Mouse (Mus musculus) spleen, postnatal 4 days (tissue): Measurements from ENCODE around the gene Retreg3.

Source experiments
- DNase-seq, 2 experiments: peaks; one replicate each; pipeline ENCODE4 v3.0.0; 2022; ENCODE audit warnings: low spot score in 2 of 2

Retreg3 gene

DNA sequence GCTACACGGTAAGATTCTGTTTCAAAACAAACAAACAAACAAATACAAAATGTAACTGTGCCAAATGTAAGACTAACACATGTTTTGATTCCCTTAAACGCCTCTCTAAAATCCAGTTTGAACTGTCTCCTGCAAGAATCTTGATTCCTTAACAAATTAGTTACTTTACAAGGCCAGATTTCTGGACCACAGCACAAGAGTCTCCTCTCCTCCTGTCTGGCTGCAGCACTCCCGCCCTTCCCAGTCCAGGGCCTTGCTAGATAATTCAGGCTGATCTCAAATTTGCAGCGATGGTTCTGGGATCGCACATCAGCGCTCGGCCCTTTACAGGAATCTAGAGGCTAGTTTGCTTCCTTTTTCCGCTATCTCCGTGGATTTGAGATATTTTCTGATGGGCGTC is 38.0 kb downstream of the Retreg3 start:
- DNase-seq, result peak in 1 of 2 experiments; percentile 56

DNA sequence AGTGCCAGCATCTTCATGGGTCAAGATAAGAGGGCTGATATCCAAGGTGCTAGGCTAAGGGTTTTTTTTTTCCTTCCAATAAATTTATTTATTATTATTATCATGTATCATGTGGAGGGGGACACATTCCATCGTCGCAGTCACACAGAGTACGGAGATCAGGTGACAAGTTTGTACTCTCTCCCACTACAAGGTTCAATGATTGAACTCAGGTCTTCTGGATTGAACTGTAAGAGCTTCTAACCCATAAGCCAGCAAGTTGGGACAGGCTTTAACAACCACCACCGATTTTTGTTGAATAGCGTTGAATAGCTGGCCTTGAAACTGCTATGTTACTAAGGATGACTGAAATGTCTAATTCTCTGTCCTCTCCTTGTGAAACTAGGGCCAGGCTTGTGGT is 39.3 kb downstream of the Retreg3 start:
- no peak for DNase-seq

DNA sequence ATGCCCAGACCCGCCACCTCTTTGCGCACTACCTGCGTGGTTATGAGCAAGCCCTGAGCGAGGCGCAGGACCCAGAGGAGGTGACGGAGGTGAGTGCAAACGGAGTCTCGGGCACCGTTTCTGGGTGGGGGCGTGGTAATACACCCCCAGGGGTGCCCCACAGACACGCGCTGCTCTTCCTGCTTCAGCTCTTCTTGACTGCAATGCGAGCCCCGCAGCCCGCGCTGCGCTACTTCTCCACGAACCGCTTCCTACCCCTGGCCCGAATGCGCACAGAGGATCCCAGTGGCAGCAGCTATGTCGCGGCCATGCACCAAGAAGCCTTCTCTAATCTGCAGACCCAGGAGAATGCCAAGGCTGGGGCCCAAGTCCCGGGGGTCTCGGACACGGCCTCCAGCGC is 39.9 kb downstream of the Retreg3 start:
- no peak for DNase-seq

DNA sequence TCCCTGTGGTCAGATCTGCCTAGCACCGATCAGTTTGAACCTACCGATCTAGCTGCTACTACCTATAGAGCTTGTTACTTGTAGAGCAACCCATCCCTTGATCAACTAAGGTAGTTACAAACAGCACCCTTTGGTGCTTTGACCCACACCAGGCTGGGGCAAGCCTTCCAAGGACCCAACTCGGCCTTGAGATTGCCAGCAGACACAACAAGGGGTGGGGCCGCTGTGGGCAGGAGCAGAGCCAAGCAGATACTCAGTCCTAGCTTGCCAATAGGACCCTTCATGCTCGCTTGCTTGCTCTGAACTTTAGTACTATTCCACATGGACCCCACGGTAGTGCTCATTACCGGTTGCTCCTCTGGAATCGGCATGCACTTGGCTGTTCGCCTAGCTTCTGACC is 41.6 kb downstream of the Retreg3 start, which contains the start of gene Hsd17b1:
Gene Hsd17b1 (plus strand): TSS at position 291 of the 400 bp plus-strand sequence.
- no peak for DNase-seq

DNA sequence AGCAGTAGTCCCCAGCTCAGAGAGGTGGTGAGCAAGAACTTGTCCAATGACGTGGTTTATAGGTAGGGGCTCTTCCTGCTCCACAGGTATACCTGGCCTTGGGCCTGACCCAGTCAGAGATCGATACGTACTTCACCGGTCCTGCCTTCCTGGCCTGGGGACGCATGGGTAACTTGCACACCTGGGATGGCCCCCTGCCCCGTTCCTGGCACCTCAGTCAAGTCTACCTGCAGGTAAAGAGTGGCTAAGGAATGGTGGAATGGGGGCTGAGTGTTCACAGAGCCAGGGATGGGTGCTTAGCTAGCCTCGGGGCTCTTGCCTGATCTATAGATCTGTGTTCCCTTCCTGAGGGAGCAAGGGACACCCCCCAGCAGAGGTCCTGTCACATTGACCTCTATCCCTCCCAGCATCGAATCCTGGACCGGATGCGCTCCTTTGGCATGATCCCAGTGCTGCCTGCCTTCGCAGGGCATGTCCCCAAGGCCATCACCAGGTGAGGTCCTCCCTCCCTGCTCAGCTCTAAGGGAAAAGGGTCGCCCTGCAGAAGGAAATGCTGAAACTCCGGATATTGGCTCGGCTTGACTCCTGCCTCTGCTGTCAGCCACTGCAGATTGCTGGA is 47.8 kb downstream of the Retreg3 start:
- DNase-seq, result no peak

DNA sequence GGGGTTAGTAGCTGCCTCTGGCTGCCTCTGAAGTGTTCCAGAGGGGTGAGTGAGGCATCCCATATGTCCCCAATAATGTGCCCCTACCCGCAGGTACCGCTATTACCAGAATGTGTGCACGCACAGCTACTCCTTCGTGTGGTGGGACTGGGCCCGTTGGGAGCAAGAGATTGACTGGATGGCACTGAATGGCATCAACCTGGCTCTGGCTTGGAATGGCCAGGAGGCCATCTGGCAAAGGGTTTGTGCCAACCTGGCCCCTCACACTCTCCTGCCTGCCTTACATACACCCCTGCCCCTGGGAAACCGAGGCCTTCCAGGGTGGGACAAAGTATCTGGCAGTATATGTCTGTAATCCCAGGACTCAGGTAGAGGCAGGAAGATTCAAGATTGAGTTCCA is 48.7 kb downstream of the Retreg3 start:
- no peak for DNase-seq

DNA sequence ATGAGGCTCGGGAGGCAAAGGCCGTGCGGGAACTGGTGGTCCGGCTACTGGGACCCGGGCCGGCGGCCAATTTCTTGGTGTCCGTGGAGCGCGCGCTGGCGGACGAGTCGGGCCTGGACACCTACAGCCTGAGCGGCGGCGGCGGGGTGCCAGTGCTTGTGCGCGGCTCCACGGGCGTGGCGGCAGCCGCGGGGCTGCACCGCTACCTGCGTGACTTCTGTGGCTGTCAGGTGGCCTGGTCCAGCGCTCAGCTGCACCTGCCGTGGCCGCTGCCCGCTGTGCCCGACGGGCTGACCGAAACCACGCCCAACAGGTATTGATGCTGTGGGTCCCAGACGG is 49.5 kb downstream of the Retreg3 start:
- no peak for DNase-seq

DNA sequence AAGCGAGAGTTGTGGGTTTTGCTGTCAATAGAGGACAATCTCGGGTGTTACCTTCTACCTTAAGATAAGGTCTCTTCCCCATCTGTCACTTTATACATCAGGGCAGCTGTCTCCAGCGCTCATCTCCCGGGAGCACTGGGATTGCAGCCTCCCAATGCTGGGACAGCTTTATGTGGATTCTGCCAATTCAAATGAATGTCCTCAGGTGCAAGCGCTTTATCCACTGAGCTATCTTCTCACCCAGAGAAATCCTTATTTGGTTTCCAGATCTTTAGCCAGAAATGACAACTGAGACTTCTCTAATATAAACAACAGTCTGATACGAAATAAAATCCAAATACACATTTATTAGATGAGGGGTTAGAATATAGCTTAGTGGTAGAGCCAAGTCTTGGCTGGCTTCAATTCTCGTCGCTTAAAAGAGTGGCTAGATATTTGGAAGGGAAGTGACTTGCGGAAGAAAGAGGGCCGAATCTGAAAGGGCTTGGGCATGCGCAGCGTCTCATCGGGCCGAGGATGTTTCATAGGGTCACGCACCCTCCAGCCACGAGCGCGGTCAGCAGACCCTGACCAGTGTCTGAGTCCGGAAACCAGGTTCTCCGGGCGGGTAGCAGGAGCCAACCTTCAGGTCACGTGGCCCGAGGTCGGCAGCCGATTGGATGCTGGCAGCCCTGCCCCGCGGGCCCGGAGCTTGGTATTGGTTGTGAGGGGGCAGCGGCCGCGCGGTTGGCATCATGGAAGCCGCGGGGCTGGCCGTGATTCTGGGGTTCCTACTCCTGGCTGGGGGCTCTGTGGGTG is 50.1 kb downstream of the Retreg3 start, which contains the start of gene Naglu:
Gene Naglu (plus strand): TSS at position 622 of the 798 bp plus-strand sequence.
- DNase-seq, result peak; percentile 94 to 97

DNA sequence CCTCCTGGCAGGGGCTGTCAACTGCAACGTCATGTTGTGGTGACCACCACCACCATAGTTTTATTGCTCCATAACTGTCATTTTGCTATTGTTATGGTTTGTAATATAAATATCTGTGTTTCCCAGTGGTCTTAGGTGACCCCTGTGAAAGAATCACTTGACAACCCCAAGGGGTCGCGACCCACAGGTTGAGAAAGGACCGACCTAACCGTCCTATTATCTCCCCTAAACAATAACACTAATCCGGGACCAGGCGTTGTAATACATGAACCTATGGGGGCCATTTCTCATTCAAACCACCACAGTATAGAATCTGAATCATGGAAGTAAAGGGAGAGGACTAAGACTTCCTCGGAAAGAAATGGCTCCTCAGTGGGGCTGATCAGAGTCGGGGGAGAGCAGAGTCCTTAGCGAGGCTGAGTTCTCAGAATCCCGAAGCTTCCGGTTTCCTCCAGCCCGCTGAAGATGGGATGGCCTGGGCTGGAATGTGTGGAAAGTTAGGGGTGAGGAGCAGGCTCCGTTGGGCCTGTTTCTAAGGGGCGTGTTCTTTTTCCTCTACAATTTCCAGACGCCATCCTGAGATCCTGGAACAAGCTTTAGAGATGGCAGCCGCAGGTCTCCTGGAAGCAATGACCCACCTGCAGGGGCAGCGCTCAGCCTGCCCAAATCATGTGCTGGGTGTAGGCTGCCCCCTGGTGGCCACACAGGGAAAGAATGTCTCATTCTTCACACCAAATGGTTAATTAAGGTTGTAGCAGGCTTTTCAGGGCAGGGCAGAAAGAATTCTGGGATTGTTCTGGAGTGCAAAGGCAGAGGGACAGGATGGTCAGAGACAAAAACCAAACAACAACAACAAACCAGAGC is 52.9 kb downstream of the Retreg3 start:
- DNase-seq, result peak; percentile 87 to 96

DNA sequence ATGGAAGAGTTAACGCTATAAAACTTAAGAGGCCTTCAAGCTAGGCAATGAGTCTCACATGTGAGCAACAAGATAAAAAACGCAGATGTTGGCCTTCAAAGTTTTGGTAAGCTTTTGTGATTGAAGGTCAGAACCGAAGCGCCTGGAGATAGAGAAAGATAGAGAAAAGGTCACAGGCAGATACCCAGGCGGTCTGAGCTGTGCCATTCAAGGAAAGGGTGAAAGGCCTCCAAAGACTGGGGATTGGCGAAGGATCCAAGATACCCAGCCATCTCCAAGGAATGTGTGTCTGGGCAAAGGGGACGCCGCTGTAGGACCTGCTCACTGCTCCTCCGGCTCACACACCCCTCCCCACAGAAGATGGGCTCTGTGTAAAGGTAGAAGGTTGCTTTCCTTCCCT is 54.7 kb downstream of the Retreg3 start:
- no peak for DNase-seq

DNA sequence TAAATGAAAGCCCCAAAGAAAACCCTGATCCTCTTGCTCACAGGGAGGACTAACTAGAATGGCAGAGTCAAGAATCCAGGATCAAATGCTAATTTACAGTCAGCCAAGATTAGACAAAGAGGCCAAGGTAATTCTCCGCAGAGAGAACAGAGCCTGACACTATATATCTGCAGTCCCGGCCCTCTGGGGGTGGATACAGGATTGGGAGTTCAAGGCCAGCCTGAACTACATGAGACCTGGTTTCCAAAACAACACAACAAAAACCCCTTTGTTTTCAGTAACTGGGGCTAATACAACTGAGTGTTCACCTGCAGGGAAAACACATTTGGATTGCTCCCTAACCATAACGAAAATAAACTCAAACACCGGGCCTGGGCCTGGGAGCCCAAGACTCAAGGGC is 55.2 kb downstream of the Retreg3 start:
- DNase-seq, result no peak

DNA sequence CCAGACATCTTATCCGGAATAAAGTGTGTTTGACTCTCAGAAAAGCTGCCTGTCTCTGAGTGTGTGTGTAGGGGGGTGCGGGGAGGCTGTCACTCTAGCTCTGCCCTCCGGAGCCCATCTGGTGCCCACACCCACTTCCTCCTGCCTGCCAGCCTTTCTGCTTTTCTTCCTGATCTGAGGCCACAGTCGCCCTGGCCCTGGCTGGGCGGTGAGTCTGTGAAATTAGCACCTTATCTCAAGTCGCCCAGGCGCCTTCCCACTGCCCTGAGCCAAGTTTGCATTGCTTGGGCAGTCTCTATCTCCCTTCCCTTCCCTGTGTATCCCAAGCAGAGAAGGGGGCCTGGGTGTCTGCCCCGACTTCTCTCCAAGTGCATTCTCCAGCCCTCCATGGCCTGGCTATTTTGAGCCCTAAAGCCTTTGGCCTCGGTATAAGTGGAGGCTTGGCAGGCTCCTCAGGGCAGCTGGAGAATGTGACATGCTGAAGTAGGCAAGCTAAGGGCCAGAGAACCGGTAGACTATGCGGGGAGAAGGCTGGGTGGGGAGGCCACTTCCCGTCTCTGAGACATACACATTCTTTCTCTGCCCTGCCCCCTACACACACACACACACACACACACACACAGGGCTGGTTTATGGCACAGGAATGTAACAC is 55.9 kb downstream of the Retreg3 start:
- peak; percentile 91 to 93 for DNase-seq

DNA sequence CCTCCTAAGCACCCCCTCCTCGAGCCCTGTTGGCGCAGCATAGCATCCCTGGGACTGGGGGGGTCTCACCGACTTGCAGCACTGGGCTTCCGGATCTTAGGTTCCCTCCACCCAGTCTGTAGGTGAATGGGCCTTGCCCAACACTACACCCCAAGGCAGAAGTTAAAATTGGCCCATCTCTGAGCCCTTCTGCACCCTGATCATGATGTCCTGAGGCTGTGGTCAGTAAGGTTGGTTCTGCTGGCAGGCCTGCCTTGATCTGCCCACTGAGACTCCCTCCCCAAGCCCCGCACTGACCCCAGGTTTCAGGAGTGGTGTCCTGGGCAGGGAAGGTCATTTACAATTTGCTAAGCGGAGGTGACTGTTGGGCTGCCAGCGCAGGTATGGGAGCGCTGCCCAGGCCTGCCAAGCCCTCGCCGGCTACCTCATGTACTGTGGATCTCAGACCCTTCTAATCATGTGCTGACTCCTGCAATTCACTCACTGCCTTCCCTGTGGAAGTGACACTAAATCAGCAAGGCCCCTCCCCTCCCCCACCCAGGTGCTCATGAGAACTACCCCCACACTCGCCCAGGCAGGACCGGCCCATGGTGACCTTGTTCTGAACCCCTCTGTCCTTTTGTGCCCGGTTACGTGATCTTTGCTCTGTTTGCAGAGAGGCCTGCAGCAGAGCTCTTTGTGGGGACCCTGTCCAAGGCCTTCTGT is 56.6 kb downstream of the Retreg3 start:
- DNase-seq, result no peak

DNA sequence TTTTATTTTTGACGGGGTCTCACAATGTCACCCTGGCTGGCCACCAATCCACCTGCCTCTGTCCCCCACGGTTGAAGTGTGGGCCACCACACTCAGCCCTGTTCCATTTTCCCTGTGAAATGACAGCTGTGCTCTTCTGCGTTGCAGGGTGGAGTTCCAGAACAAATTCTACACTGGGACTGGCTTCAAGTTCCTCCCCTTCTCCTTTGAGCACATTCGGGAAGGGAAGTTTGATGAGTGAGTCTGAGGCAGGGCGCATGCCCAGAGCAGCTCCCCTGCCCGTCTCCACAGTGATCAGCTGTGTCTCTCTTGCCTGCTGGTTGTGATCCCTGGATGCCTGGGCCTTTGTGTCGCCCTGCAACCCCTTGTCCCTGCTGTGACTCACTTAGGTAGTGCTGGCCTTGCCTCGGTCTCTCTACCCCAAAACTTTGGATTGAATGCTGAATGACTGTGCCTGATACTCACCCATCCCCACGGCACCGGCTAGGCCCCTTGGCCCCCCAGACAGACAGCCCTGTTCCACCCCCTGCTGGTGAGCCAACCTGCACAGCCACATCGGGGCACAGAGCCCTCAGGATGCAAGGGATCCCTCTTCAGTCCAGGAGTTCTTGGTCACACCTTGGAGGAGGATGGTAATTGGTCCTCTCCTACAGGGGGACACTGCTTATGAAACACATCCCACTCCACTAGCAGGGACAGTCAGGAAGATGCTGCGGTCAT is 57.4 kb downstream of the Retreg3 start:
- DNase-seq, result no peak

DNA sequence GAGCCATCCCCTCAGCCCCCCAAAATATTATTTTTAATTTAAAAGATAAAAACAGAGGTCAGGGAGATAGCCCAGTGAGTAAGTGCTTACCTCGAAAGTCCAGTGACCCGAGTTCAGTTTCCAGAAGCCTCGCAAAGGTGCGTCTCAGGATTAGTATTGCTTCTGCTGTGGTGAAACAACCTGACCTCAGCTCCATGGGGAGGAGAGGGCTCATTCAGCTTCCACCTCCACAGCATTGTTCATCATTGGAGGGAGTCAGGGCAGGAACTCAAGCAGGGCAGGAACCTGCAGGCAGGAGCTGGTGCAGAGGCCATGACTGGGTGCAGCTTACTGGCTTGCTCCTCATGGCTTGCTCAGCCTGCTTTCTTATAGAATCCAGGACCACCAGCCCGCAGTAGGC is 58.6 kb downstream of the Retreg3 start:
- no peak for DNase-seq

DNA sequence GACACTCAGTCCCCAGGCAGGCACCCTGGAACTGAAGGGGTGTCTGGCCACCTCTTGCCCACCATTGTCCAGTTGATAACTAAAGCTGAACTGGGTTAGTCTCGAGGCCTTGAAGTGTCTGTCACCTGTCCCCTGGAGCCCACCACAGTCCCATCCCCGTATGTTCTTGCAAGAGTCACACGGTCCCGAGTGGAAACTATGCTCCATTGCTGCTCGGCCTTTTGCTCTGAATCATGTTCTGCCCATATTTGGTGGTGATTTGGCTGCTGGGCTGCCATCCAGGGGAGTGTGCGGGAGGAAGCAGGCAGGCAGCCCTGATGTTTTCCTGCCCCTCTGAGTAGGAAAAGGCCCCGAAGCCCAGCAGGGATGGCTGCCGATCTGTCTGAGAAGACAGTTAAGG is 59.6 kb downstream of the Retreg3 start:
- no peak for DNase-seq

DNA sequence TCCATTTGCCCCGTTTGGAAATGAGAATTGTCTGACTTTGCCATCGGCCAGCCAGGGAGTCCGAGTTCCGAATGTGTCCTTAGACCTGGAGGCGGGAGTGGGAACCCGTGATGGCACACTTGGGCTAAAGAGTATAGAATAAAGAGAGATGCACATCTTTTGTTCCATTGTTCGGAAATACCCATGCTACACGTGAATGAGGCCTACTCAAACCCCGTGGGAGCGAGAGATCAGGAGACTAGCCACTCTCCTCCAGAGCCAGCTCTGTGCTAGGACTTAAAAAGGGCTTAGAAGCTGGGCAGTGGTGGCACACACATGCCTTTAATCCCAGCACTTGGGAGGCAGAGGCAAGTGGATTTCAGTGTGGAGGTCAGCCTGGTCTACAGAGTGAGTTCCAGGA is 60.2 kb downstream of the Retreg3 start:
- no peak for DNase-seq

DNA sequence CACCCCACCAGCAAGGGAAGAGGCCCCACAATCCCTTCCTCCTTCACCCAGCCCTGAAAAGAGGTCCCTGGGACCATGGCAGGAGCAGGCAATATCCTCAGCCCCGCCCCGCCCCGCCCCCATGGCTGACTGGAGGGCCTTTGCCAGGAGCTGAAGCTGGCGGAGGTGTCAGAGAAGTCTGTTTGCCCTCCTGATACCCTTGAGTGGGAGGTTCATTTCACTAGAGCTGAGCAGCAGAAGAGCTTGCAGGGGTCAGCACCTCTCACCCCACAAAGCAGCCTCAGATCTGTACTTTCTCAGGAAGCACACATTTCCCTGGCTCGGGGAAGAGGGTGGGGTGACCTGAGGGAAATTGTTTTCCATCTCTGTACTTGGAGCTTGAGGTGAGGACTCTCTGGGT is 61.0 kb downstream of the Retreg3 start:
- no peak for DNase-seq

DNA sequence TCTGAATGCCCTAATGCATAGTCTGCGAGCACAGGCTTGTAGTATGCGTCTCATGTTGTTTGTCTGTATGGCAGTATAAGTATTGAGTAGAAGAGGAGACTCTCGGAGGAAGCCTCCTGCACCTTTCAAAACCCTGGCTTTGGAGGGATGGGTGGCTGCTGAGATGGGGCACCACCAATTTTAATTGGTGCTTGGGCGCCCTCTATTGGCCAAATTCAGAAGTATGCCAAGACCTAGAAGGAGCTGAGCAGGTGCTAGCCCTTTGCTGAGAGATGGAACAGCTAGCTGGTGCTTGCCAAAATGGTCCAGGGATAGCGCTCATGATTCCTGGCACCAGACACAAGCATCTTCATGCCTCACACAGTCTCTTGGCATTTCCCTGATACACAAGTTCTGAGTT is 61.8 kb downstream of the Retreg3 start:
- peak; percentile 89 to 97 for DNase-seq

DNA sequence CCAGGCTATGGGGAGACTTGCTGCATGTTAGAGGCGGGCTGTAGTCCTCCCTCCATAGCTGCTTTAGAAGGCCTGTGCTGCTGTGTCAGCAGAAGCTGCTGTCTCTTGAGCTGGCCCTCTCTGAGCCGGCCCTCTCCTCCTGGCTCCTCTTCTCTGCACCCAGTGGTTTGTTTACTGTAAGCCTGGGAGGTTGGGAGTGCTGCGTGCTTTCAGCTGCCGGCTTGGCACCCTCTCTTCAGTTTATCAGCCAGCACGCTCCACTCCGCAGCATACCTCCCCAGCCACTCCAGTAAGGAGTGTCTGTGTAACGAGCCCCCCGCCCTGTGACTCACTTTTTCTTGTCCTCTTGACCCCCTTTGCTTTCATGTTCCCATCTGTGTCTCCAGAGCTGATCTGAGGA is 62.8 kb downstream of the Retreg3 start:
- DNase-seq, result peak in 1 of 2 experiments; percentile 61

DNA sequence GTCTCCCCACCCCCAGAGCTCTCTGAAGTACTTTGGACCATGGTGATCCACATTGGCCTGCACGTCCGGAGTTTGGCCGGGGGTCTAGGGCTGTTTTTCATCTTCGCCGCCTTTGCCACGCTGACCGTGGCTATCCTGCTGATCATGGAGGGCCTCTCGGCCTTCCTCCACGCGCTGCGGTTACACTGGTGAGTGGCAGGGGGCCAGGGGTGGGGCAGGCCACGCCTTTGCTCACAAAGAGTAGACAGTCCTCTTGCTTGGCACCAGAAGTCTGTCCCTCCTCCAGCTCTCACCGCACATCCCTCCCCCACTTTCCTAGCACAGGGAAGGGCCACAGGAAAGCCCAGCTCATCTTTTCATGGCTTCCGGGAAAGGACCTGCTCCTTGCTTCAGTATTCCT is 64.3 kb downstream of the Retreg3 start:
- peak in 1 of 2 experiments; percentile 66 for DNase-seq
